Mouse (Mus musculus) hindbrain, embryonic 13.5 days (tissue): ENCODE results near the gene 1600002K03Rik. TPM values are rescaled to one million over a fixed set of nuclear protein-coding genes. Genes with fewer than 3 reads are reported as not detected.

Experiments
- ATAC-seq: fragments of 200-750 bp; cut with Nextera tagmentation; 2 replicates; pipeline ENCODE4 v1.8.0; 2017; ENCODE audit warnings: moderate TSS enrichment; ENCODE audit not compliant: low FRiP score
- H3K27ac ChIP-seq: fragments of 300-500 bp; sonication (generic); 2 replicates; pipeline ENCODE4 v1.5.1; 2015; ENCODE audit warnings: inconsistent platforms, mild to moderate bottlenecking, moderate library complexity
- H3K27me3 ChIP-seq: fragments of 300-500 bp; sonication (generic); 2 replicates; pipeline ENCODE4 v1.6.1; 2015; ENCODE audit warnings: mild to moderate bottlenecking, inconsistent platforms
- H3K36me3 ChIP-seq: fragments of 300-500 bp; sonication (generic); 2 replicates; pipeline ENCODE4 v1.6.1; 2015; ENCODE audit warnings: mild to moderate bottlenecking, inconsistent platforms
- H3K4me1 ChIP-seq: fragments of 300-500 bp; sonication (generic); replicated peaks from 2 replicates; pipeline ENCODE4 v1.6.1; 2015; ENCODE audit warnings: inconsistent platforms
- H3K4me2 ChIP-seq: fragments of 300-500 bp; sonication (generic); 2 replicates; pipeline ENCODE4 v1.6.1; 2015; ENCODE audit warnings: inconsistent platforms, mild to moderate bottlenecking, moderate library complexity
- H3K4me3 ChIP-seq: fragments of 300-500 bp; sonication (generic); 2 replicates; pipeline ENCODE4 v1.5.1; 2015; ENCODE audit warnings: mild to moderate bottlenecking, inconsistent platforms
- H3K9ac ChIP-seq: fragments of 300-500 bp; sonication (generic); 2 replicates; pipeline ENCODE4 v1.6.1; 2015; ENCODE audit warnings: mild to moderate bottlenecking, inconsistent platforms
- H3K9me3 ChIP-seq: fragments of 300-500 bp; sonication (generic); 2 replicates; pipeline ENCODE4 v1.6.1; 2016; ENCODE audit warnings: inconsistent platforms
- WGBS: fragments of 180-500 bp; shearing (Covaris S2); methylation state at CpG from one replicate; pipeline ENCODE4 v1.1.7; 2015; 5-methylcytosine and 5-hydroxymethylcytosine counted together
- polyA plus RNA-seq: library from polyadenylated mRNA; unstranded; fragments of >200 nt; fragmentation: Nextera tagmentation; extraction: Ambion mirVana; gene quantifications from 2 replicates; pipeline ENCODE4 v1.2.1, GENCODE M21; 2015

Gene 1600002K03Rik
- polyA plus RNA-seq, 1 experiment from 2014 or later = 14.1 TPM

- H3K27ac ChIP-seq = no peak overlapping the region
- H3K36me3 ChIP-seq = peaks cover 33% of the 10 kb centered on the region
- no peak overlapping the region for H3K9ac ChIP-seq
- H3K27me3 ChIP-seq = no peaks in the 10 kb centered on the region
- WGBS = 94% methylated on average over 7 of the region's 7 CpGs
- no peak for ATAC-seq
- no peaks in the 10 kb centered on the region for H3K9me3 ChIP-seq
- 0 out of 2 replicates have a peak overlapping the region, but pooled peaks have one; percentile 81 for H3K4me3 ChIP-seq
- 0 out of 2 replicates have a peak overlapping the region, but pooled peaks have one; percentile 83 for H3K4me2 ChIP-seq
- peaks cover 75% of the 10 kb centered on the region for H3K4me1 ChIP-seq
Measured at GRCm38 (mm10) chr10:80143664-80144063, 29.1 kb upstream of the 1600002K03Rik start.

DNA sequence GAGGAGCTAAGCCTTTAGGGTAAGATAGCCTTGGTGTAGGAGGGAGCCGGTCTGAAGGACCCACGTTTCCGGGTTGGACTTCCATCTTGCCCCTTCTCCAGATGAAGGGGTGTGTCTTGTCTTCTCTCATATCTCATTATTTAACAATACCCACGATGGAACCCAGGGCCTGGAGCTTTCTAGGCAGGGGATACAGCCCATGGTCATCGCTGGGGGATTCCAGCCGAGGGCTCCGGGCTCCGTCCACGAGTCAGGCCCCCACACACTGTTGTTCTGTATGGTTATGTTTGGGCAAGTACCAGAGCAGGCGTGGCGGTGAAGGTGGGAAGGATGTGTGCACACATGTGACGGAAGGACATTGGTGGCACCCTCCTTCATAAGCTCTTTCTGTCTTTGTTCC lies 28.6 kb upstream of the 1600002K03Rik start:
- 97% methylated on average over 12 of the region's 12 CpGs for WGBS
- ATAC-seq = no peak
- Histone ChIP-seq H3K4me3 (no peak overlapping the region), H3K27me3 (no peaks in the 10 kb centered on the region), H3K27ac (no peak overlapping the region), H3K36me3 (peaks cover 33% of the 10 kb centered on the region), H3K9ac (no peak overlapping the region), H3K4me1 (peaks cover 75% of the 10 kb centered on the region), H3K9me3 (no peaks in the 10 kb centered on the region), H3K4me2 (no peak overlapping the region)

GRCm38 (mm10) chr10:80144864-80145838 lies 27.6 kb upstream of the 1600002K03Rik start:
- Histone ChIP-seq H3K9ac (peak overlapping the region; percentile 99), H3K36me3 (peaks cover 33% of the 10 kb centered on the region), H3K4me2 (0 out of 2 replicates have a peak overlapping the region, but pooled peaks have one; percentile 4), H3K27ac (peak overlapping the region; percentile 100), H3K4me1 (peaks cover 68% of the 10 kb centered on the region), H3K4me3 (peak overlapping the region; percentile 7; the same call in 1 of the 2 replicates), H3K27me3 (no peaks in the 10 kb centered on the region), H3K9me3 (no peaks in the 10 kb centered on the region)
- no peak for ATAC-seq
- 74% methylated on average over 20 of the region's 20 CpGs for WGBS

DNA sequence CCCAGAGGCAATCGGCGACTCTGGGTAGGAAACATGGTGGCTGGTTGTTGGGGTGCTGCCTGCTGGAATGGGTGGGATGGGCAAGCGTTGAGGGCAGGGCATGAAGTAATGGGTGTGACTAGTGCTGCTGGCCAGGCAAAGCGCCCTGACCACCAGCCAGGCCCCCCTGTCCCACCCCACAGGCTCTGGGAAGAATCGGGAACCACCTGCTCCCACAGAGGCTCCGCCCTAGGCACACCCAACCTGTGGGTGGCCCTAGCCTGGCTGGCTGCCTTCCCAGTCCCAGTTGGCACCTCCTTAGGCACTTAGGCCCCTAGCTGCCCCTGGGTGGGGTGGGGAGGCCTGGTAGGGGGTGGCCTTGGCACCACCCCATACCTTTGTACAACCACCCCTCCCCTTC lies 26.8 kb upstream of the 1600002K03Rik start:
- ATAC-seq = no peak
- H3K27me3 ChIP-seq = no peaks in the 10 kb centered on the region
- H3K9me3 ChIP-seq = no peaks in the 10 kb centered on the region
- H3K4me1 ChIP-seq = peaks cover 63% of the 10 kb centered on the region
- WGBS = 84% methylated on average over 6 of the region's 6 CpGs
- peak overlapping the region; percentile 100 for H3K27ac ChIP-seq
- peak overlapping the region; percentile 7; the same call in 1 of the 2 replicates for H3K4me3 ChIP-seq
- H3K36me3 ChIP-seq = peaks cover 33% of the 10 kb centered on the region
- peak overlapping the region; percentile 99; the same call in 1 of the 2 replicates for H3K9ac ChIP-seq
- no peak overlapping the region for H3K4me2 ChIP-seq

DNA sequence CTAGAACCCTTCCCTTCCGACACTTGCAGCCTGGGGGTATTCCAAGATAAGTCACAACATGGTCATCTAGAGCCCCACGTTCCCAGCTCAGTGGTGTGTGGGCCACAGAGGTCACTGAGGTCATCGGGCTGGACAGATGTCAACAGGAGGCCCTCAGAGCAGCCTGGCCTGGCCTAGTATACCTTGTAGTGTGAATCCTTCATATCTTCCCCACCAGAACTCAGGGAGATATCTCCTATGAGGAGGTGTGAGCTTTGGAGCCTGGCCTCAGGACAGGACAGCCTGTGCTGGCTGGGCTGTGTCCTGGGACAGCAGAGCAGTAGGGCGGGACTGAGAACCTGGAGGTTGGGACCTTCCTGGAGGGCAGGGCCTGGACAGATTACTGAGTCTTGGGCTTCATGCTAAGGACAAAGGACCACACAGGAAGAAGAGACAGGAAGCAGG lies 26.2 kb upstream of the 1600002K03Rik start:
- H3K4me1 ChIP-seq = peaks cover 58% of the 10 kb centered on the region
- peaks cover 38% of the 10 kb centered on the region for H3K36me3 ChIP-seq
- H3K9me3 ChIP-seq = no peaks in the 10 kb centered on the region
- peak overlapping the region; percentile 99 for H3K9ac ChIP-seq
- H3K4me2 ChIP-seq = no peak overlapping the region
- WGBS = 73% methylated on average over 4 of the region's 4 CpGs
- H3K27me3 ChIP-seq = no peaks in the 10 kb centered on the region
- peak overlapping the region; percentile 100 for H3K27ac ChIP-seq
- no peak for ATAC-seq
- peak overlapping the region; percentile 97; the same call in 1 of the 2 replicates for H3K4me3 ChIP-seq

DNA sequence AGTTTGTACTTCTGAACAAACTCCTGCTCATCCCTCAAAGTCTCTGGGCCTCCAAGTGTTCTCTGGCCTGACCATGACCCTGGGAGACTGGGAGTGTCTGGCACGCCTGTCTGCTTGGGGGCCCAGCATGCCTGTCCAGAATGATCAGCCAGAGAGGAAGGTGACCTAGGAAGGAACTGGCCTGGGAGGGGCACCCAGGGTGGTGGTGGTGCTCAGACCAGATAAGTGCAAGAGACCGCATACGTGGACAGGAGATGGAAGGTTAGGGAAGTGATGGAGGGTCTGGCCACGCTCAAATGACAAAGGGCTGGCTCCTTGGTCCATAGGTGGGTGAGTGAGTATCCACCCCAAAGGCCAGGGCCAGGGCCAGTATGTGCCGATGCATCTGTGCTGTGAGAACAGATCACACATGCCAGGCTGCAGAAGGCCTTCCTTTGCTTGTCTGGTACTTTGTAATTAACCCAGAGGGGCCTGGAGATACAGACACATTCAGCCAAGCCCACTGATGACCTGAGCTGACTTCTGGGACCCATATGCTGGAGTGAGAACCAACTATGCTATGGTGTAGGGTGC lies 25.5 kb upstream of the 1600002K03Rik start:
- Histone ChIP-seq H3K4me3 (peak overlapping the region; percentile 97), H3K9ac (peak overlapping the region; percentile 99), H3K4me1 (peaks cover 61% of the 10 kb centered on the region), H3K27me3 (no peaks in the 10 kb centered on the region), H3K27ac (peak overlapping the region; percentile 100), H3K9me3 (no peaks in the 10 kb centered on the region), H3K4me2 (peak overlapping the region; percentile 68), H3K36me3 (peaks cover 44% of the 10 kb centered on the region)
- WGBS = 74% methylated on average over 5 of the region's 5 CpGs
- ATAC-seq = no peak

GRCm38 (mm10) chr10:80147719-80148601 lies 24.8 kb upstream of the 1600002K03Rik start, which contains the start of gene Midn:
TSS of gene Midn (plus strand) at chr10:80148272.
- Histone ChIP-seq H3K9ac (peak within 1 kb of the TSS; percentile 99), H3K4me2 (peak within 1 kb of the TSS; percentile 68), H3K27me3 (no peaks in the 10 kb centered on the region), H3K4me3 (peak within 1 kb of the TSS; percentile 97), H3K9me3 (no peaks in the 10 kb centered on the region), H3K27ac (peak within 1 kb of the TSS; percentile 100), H3K4me1 (peaks cover 63% of the 10 kb centered on the region), H3K36me3 (peaks cover 51% of the 10 kb centered on the region)
- ATAC-seq = peak; percentile 29
- 1% methylated on average over 37 of the region's 42 CpGs for WGBS

- peak; percentile 43 for ATAC-seq
- peaks cover 63% of the 10 kb centered on the region for H3K4me1 ChIP-seq
- peak overlapping the region; percentile 99 for H3K9ac ChIP-seq
- no peaks in the 10 kb centered on the region for H3K27me3 ChIP-seq
- peak overlapping the region; percentile 97 for H3K4me3 ChIP-seq
- 1% methylated on average over 52 of the region's 57 CpGs for WGBS
- no peaks in the 10 kb centered on the region for H3K9me3 ChIP-seq
- H3K4me2 ChIP-seq = peak overlapping the region; percentile 68
- peak overlapping the region; percentile 100 for H3K27ac ChIP-seq
- H3K36me3 ChIP-seq = peaks cover 56% of the 10 kb centered on the region
Measured at GRCm38 (mm10) chr10:80148610-80149290, 24.0 kb upstream of the 1600002K03Rik start.

GRCm38 (mm10) chr10:80149291-80150225 lies 23.2 kb upstream of the 1600002K03Rik start:
- H3K27ac ChIP-seq = peak overlapping the region; percentile 100
- H3K4me2 ChIP-seq = peak overlapping the region; percentile 98
- under 1% methylated on average over 88 of the region's 88 CpGs for WGBS
- no peaks in the 10 kb centered on the region for H3K9me3 ChIP-seq
- H3K36me3 ChIP-seq = peaks cover 56% of the 10 kb centered on the region
- H3K4me1 ChIP-seq = peaks cover 67% of the 10 kb centered on the region
- H3K27me3 ChIP-seq = no peaks in the 10 kb centered on the region
- peak overlapping the region; percentile 100 for H3K9ac ChIP-seq
- H3K4me3 ChIP-seq = peak overlapping the region; percentile 97
- ATAC-seq = peak; percentile 80
